Mouse (Mus musculus): ENCODE results near the gene Fabp3. TPM values are rescaled to one million over a fixed set of nuclear protein-coding genes. Genes with fewer than 3 reads are reported as not detected.
A peak's percentile ranks its signal among the peaks of the same experiment; 100 is the strongest.

Gene Fabp3
- total RNA-seq, 1 experiment from 2014 or later: 44.7 TPM

- no peak for DNase-seq
Measured at GRCm38 (mm10) chr4:130325446-130325845, 17.1 kb downstream of the Fabp3 start.

GRCm38 (mm10) chr4:130327366-130327765 is 19.0 kb downstream of the Fabp3 start:
- DNase-seq: no peak

- DNase-seq: no peak
Measured at GRCm38 (mm10) chr4:130335867-130336266, 27.5 kb downstream of the Fabp3 start.

GRCm38 (mm10) chr4:130341691-130342090 is 33.3 kb downstream of the Fabp3 start:
- DNase-seq: peak; percentile 42

- no peak for DNase-seq
Measured at GRCm38 (mm10) chr4:130349666-130350065, 41.3 kb downstream of the Fabp3 start.

- no peak for DNase-seq
Measured at GRCm38 (mm10) chr4:130350690-130351422, 42.5 kb downstream of the Fabp3 start.

- DNase-seq: no peak
Measured at GRCm38 (mm10) chr4:130352588-130352987, 44.2 kb downstream of the Fabp3 start.

GRCm38 (mm10) chr4:130357946-130358345 is 49.6 kb downstream of the Fabp3 start:
- DNase-seq: no peak

- DNase-seq: peak; percentile 97
Measured at GRCm38 (mm10) chr4:130359486-130360237, 51.3 kb downstream of the Fabp3 start, which contains the start of the genes Zcchc17 and Snrnp40. Gene Zcchc17 (minus strand): TSS chr4:130359943. Gene Snrnp40 (plus strand): TSS chr4:130360132.

- DNase-seq: no peak
Measured at GRCm38 (mm10) chr4:130360238-130360590, 51.8 kb downstream of the Fabp3 start.

Other genes starting within 250 kb of the Fabp3 start
- 68.0 and 70.3 TPM in 2 replicates for gene Pef1, start 206.0 kb upstream of the Fabp3 start, total RNA-seq (2021)
- 0.57 and 0.76 TPM in 2 replicates for gene Hcrtr1, start 169.2 kb upstream of the Fabp3 start, total RNA-seq (2021)
- gene Tinagl1, start 133.5 kb upstream of the Fabp3 start, total RNA-seq (2021): 77.1 and 111 TPM in 2 replicates
- gene Gm853, start 86.2 kb upstream of the Fabp3 start, total RNA-seq (2021): not detected in 2 replicates
- gene Serinc2, start 29.4 kb upstream of the Fabp3 start, total RNA-seq (2021): 0.85 and 0.90 TPM in 2 replicates
- not detected in 2 replicates for gene Gm10570, start 79 bp downstream of the Fabp3 start, total RNA-seq (2021)
- gene Zcchc17, start 51.3 kb downstream of the Fabp3 start, total RNA-seq (2021): 40.3 and 43.1 TPM in 2 replicates
- 34.9 and 36.3 TPM in 2 replicates for gene Snrnp40, start 51.5 kb downstream of the Fabp3 start, total RNA-seq (2021)

Measured in adrenal gland, postnatal 25 days (tissue).